Mouse (Mus musculus): ENCODE measurements around the gene Bpgm. TPM values are rescaled to one million over a fixed set of nuclear protein-coding genes. Genes with fewer than 3 reads are reported as not detected.

Gene Bpgm
- polyA plus RNA-seq, 1 experiment: 124 TPM

DNA sequence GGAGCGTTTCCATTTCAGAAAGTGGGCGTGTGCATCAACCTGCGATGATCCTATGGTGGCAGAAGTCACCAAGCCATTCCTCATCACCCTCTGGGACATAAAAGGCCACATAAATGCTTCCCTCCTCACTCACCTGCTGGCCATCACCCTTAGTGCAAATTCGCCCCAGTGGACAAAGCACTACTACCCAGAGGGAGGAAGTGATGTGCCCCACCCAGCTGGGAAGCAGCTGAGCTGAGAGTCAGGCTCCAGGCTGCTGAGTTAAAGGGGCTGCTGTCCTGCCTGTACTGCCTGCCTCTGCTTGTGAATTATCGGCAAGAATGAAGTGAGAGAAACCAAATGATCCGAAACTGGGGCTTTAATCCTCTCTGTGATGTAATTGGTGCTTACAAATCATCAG is 49.9 kb downstream of the Bpgm start:
- Histone ChIP-seq H3K4me3 (ENCODE audit: control insufficient read depth, low read depth, low read length) (no peak overlapping the region), H3K27ac (ENCODE audit: control insufficient read depth, insufficient read depth, low read depth, low read length) (no peak overlapping the region), H3K27me3 (ENCODE audit: control insufficient read depth, insufficient read depth, low read length) (no peaks in the 10 kb centered on the region), H3K36me3 (ENCODE audit: control insufficient read depth, insufficient read depth, low read length) (no peaks in the 10 kb centered on the region), H3K4me1 (ENCODE audit: control insufficient read depth, insufficient read depth, low read length) (peaks cover 6% of the 10 kb centered on the region)
- TF ChIP-seq CTCF (IDR thresholded peaks at IDR 0.05; ENCODE audit: control insufficient read depth, insufficient read depth, insufficient replicate concordance, low read depth, low read length) (no peak), POLR2A (IDR thresholded peaks at IDR 0.05; ENCODE audit: control insufficient read depth, low read depth, low read length) (no peak)

DNA sequence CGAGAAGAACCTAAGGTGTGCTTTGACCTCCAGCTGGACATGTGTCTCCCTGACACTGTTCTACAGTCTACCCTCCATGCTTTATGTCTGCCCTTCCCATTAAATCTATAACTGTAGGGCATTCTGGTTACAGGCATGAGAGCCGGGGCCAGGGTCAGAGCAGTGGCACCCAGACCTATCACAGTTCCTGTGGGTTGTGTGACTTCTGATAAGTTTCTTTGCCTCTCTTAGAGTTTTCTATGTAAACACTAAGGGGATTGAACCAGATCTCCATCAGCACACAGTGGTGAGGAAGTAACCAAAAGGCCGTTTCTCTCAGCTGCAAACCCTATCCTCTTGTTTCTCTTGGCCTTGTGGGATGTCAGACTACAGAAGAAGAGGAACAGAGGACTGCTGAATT is 50.4 kb downstream of the Bpgm start:
- Histone ChIP-seq H3K27me3 (ENCODE audit: control insufficient read depth, insufficient read depth, low read length) (no peaks in the 10 kb centered on the region), H3K4me1 (ENCODE audit: control insufficient read depth, insufficient read depth, low read length) (peaks cover 2% of the 10 kb centered on the region; the same call in 1 of the 2 replicates), H3K36me3 (ENCODE audit: control insufficient read depth, insufficient read depth, low read length) (no peaks in the 10 kb centered on the region), H3K27ac (ENCODE audit: control insufficient read depth, insufficient read depth, low read depth, low read length) (no peak overlapping the region), H3K4me3 (ENCODE audit: control insufficient read depth, low read depth, low read length) (no peak overlapping the region)
- TF ChIP-seq CTCF (IDR thresholded peaks at IDR 0.05; ENCODE audit: control insufficient read depth, insufficient read depth, insufficient replicate concordance, low read depth, low read length) (no peak), POLR2A (IDR thresholded peaks at IDR 0.05; ENCODE audit: control insufficient read depth, low read depth, low read length) (no peak)

DNA sequence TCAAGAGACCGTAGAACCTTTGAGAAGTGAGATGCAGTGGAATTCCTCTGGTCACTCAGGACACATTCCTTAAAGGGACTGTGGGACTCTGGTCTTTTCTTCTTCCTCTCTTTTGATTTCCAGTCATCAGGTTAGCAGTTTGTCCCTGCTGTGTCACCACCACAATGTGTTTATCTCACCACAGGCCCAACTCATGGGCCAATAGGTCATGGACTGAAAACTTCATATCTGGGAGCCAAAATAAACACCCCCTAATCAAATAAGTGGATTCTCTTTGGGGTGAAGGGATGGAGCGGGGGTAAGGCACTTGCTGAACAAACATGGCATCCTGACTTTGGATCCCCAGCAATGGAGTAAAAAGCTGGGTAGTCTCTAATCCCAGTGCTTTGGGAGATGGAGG is 52.1 kb downstream of the Bpgm start:
- Histone ChIP-seq H3K4me3 (ENCODE audit: control insufficient read depth, low read depth, low read length) (no peak overlapping the region), H3K36me3 (ENCODE audit: control insufficient read depth, insufficient read depth, low read length) (no peaks in the 10 kb centered on the region), H3K27me3 (ENCODE audit: control insufficient read depth, insufficient read depth, low read length) (no peaks in the 10 kb centered on the region), H3K27ac (ENCODE audit: control insufficient read depth, insufficient read depth, low read depth, low read length) (no peak overlapping the region), H3K4me1 (ENCODE audit: control insufficient read depth, insufficient read depth, low read length) (no peaks in the 10 kb centered on the region)
- TF ChIP-seq CTCF (IDR thresholded peaks at IDR 0.05; ENCODE audit: control insufficient read depth, insufficient read depth, insufficient replicate concordance, low read depth, low read length): no peak

- TF ChIP-seq POLR2A (IDR thresholded peaks at IDR 0.05; ENCODE audit: control insufficient read depth, low read depth, low read length) (no peak), CTCF (IDR thresholded peaks at IDR 0.05; ENCODE audit: control insufficient read depth, insufficient read depth, insufficient replicate concordance, low read depth, low read length) (no peak)
- H3K27me3 ChIP-seq (ENCODE audit: control insufficient read depth, insufficient read depth, low read length): no peaks in the 10 kb centered on the region
These were observed 54.0 kb downstream of the Bpgm start for GRCm38 (mm10) chr6:34529992-34530391.

DNA sequence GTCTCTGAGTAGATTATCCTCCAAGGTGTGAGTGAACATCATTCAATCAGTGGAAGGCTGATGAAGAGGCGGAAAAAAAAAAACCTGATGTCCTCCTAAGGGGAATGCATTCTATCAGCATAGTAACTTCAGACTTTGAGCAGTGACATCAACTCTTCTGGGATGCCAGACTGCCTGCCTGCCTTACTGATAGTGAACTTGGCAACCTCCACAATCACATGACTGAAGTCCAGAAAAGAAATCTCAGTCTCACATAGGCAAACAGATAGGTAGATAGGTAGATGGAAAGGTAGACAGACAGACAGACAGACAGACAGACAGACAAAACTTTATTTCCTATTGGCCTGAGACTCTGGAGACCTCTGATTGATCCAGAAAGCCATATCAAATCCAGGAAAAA is 57.0 kb downstream of the Bpgm start:
- Histone ChIP-seq H3K4me3 (ENCODE audit: control insufficient read depth, low read depth, low read length) (no peak overlapping the region), H3K4me1 (ENCODE audit: control insufficient read depth, insufficient read depth, low read length) (no peaks in the 10 kb centered on the region; the same call in 1 of the 2 replicates)
- TF ChIP-seq POLR2A (IDR thresholded peaks at IDR 0.05; ENCODE audit: control insufficient read depth, low read depth, low read length) (no peak), CTCF (IDR thresholded peaks at IDR 0.05; ENCODE audit: control insufficient read depth, insufficient read depth, insufficient replicate concordance, low read depth, low read length) (no peak)

More at GRCm38 (mm10) chr6:34529992-34530391, 54.0 kb downstream of the Bpgm start:
- Histone ChIP-seq H3K27ac (ENCODE audit: control insufficient read depth, insufficient read depth, low read depth, low read length) (no peak overlapping the region), H3K36me3 (ENCODE audit: control insufficient read depth, insufficient read depth, low read length) (no peaks in the 10 kb centered on the region), H3K4me1 (ENCODE audit: control insufficient read depth, insufficient read depth, low read length) (no peaks in the 10 kb centered on the region), H3K4me3 (ENCODE audit: control insufficient read depth, low read depth, low read length) (no peak overlapping the region)

DNA sequence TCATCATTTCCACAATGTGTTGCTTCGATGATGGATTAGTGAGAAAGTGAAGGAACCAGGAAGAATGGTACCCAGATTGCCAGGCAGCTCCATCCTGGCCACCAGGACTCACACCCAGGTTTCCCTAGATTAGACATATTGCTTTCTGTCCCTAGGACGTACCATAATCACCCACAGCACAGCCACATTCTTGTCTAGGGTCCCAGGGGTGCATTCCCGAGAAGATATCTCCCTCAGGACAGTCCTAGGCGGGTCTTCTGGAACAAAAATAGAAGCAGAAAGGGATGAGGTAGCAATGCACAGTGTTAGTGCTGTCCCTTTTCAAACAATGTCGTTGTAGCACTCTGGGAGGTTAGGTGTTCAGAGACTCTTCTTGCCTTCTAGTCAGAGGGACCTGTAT is 57.9 kb downstream of the Bpgm start:
- H3K4me1 ChIP-seq (ENCODE audit: control insufficient read depth, insufficient read depth, low read length): no peaks in the 10 kb centered on the region; the same call in 1 of the 2 replicates
- no peak overlapping the region for H3K4me3 ChIP-seq (ENCODE audit: control insufficient read depth, low read depth, low read length)
- no peaks in the 10 kb centered on the region for H3K27me3 ChIP-seq (ENCODE audit: control insufficient read depth, insufficient read depth, low read length)
- TF ChIP-seq CTCF (IDR thresholded peaks at IDR 0.05; ENCODE audit: control insufficient read depth, insufficient read depth, insufficient replicate concordance, low read depth, low read length) (no peak), POLR2A (IDR thresholded peaks at IDR 0.05; ENCODE audit: control insufficient read depth, low read depth, low read length) (no peak)
- no peak overlapping the region for H3K27ac ChIP-seq (ENCODE audit: control insufficient read depth, insufficient read depth, low read depth, low read length)
- H3K36me3 ChIP-seq (ENCODE audit: control insufficient read depth, insufficient read depth, low read length): no peaks in the 10 kb centered on the region

More for the DNA sequence above, 57.0 kb downstream of the Bpgm start:
- H3K27me3 ChIP-seq (ENCODE audit: control insufficient read depth, insufficient read depth, low read length): no peaks in the 10 kb centered on the region
- no peak overlapping the region for H3K27ac ChIP-seq (ENCODE audit: control insufficient read depth, insufficient read depth, low read depth, low read length)
- H3K36me3 ChIP-seq (ENCODE audit: control insufficient read depth, insufficient read depth, low read length): no peaks in the 10 kb centered on the region

- Histone ChIP-seq H3K4me1 (ENCODE audit: control insufficient read depth, insufficient read depth, low read length) (peaks cover 2% of the 10 kb centered on the region; the same call in 1 of the 2 replicates), H3K27ac (ENCODE audit: control insufficient read depth, insufficient read depth, low read depth, low read length) (no peak overlapping the region), H3K36me3 (ENCODE audit: control insufficient read depth, insufficient read depth, low read length) (no peaks in the 10 kb centered on the region), H3K27me3 (ENCODE audit: control insufficient read depth, insufficient read depth, low read length) (no peaks in the 10 kb centered on the region), H3K4me3 (ENCODE audit: control insufficient read depth, low read depth, low read length) (no peak overlapping the region)
- no peak for TF ChIP-seq POLR2A (IDR thresholded peaks at IDR 0.05; ENCODE audit: control insufficient read depth, low read depth, low read length)
- TF ChIP-seq CTCF (IDR thresholded peaks at IDR 0.05; ENCODE audit: control insufficient read depth, insufficient read depth, insufficient replicate concordance, low read depth, low read length): no peak
These were observed 66.9 kb downstream of the Bpgm start for GRCm38 (mm10) chr6:34542866-34543265.

Data from testis, adult 2 months (tissue).